Mouse (Mus musculus): ENCODE measurements around the gene Cpne8.
"Not testable (repeated sequence)": the region's sequence is repeated elsewhere in the genome, so short reads cannot be mapped to it uniquely, and the experiment has no call there.

Cpne8 gene

DNA sequence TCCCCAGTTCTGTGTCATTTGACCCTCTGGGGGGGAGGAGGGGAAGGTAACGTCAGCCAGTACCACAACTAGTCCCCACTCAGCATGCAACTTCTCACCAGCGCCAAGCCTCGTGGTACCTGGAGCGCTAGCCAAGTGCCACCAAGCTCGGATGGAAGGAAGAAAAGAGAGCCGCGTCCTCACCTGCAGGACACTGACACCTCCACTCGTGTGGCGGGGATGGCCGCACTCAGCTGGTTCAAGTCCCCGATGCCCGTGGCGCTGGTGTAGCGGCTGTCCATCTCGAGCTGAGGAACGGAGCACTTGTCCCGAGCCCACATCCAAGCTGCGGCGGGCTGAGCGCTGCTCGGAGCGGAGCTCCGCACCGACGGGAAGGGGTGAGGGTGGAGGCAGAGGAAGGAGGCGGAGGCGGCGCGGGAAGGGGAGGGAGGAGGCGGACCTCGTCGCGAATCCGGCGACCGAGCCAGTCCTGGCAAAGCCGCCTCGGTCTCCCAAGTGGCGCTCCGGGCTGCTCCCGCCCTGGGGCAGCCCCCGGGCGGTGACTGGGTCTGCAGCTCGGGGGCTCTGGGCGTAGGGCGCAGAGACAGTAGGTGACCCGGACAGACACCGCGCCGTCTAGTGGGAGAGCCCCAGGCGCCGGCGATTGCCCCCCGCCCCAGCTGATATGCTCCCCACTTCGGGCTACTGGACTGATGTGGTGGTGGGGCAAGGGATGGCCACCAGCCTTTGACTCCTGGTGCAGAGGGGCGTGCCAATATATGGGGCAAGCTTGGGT is at the start of gene Cpne8:
Gene Cpne8 (minus strand): TSS at position 448 of the 775 bp plus-strand sequence.
- DNase-seq = peak; percentile 44

- no peak for DNase-seq
Observed at GRCm38 (mm10) chr15:90717717-90718116, 38.5 kb upstream of the Cpne8 start.

DNA sequence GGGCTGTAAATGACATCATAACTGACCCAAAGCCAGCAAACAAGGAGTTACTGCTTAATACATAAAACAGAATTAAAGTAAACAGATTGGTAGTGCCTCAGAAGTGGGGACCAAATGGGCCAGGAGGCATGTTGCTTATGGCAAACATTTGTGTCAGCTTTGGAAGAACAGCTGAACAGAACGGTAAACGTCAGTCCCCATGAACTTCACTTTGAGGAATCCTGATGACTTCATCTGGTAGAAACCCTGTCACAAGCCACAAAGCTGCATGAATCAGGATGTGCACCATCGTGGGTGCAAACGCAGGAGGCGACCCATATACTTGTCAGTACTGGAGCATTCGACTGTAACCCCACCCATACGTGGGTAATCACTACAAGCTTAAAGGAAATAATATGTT is 30.1 kb upstream of the Cpne8 start:
- DNase-seq = peak; percentile 6

DNA sequence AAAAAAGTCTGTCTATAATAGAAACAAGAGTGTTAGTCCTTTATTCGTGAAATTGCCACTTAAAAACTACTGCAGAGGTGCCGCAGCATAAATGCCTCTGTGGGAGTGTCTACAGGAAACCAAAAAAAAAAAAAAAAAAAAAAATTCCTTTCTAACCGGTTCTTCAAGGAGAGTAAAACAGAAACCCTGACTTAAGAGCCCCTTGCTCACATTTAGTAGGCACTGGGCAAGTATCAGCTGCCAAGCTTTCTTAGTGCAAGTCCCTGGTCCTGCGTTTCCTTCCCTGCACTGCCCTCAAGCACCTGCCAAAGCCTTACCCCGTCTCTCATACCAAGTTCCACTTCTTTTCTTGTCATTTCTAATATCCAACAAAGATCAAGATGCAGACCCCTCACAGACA is 25.1 kb upstream of the Cpne8 start:
- peak; percentile 6 for DNase-seq

- no peak for DNase-seq
Observed at GRCm38 (mm10) chr15:90703502-90704232, 24.4 kb upstream of the Cpne8 start.

DNA sequence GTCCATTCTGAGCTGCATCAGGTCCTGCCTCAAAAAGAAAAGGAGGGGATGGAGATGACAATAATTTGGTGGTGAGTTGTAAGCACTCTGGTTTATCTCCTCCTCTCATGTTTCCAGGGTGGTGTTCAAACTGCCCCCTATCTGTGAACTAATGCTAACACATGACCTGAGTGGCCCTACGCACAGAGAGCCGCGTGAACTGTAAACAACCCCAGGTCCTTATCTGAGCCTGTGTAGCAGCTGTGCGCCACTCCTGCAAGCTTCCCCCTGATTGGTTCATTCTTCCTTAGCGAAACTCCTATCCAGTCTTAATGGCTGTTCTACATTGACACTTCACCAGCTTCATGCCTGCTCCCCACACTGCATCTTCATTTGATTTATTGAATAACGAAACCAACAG is 7.5 kb upstream of the Cpne8 start:
- DNase-seq = no peak

GRCm38 (mm10) chr15:90679760-90680579 is 738 bp upstream of the Cpne8 start:
- DNase-seq = peak; percentile 47

DNA sequence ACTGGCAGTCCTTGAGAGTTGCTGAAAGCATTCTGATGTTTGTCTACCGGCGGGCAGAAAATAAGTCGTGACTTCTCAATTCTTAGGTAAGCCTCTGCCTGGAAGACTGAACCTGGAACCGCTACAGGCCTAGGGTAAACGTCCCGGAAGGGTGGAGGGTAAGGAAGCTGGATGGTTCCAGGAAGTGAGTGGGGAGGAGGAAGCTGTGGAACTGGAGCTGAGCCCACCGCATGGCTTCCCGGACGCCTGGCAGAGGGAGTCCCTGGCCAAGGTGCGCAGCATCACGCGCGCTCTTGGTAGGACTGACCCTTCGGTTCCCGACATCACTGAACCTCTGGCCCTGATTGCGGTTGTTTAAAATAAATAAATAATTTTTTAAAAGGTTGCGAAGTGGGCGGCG is 744 bp downstream of the Cpne8 start:
- no peak for DNase-seq

DNA sequence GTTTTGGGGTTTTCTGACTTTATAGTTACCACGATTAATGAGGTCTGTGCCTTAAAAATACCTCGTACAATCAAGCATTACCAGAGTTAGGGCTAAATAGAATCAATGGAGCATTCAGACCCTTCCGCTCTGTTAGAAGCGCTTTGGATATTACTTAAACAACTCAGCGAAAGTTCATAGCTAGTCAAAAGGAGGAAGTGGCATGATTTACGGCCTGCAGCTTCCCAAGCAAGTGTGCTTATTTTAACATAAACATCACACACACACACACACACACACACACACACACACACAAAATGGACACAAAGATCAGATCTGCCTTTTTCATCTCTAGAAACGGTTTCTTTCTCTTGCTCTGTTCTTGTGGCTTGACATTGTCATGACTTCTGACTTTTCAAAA is 9.7 kb downstream of the Cpne8 start:
- DNase-seq = no peak

DNA sequence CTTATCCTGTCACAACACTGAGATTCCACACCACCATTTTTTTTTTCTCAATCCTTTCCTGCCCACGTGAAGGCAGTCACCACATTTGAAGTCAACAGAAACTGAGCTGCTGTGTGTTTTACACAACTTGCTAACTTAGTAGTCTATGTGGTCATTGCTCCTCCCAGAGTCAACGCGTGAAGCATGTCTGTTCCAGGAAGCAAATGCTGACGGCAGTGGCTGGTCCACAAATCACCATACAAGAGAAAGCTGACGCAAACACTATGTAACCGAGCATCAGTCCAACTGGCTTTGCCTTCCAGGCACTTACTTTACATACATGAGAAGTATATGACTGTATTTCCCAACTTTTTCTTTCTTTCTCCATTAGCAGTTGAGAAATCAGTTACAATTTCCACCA is 12.3 kb downstream of the Cpne8 start:
- no peak for DNase-seq

- no peak for DNase-seq
Observed at GRCm38 (mm10) chr15:90664615-90665014, 14.6 kb downstream of the Cpne8 start.

DNA sequence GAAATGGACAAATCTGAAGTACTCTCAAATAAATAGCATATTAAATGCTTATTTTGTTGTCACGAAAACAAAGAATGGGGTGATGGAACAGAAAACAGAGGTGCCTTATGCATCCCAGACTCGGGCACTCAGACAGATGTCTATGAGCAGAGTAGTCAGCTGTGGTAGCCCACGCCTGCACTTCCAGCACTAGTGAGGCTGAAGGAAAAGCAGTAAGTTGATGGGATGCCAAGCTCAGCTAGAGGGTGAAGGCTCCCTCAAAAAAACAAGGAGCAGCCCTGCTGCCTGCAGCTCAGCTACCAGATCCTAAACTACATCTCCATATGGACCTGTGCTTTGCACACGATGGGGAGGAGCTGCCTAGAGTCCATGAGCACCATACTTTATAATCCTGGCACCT is 15.6 kb downstream of the Cpne8 start:
- no peak for DNase-seq

- DNase-seq = no peak
Observed at GRCm38 (mm10) chr15:90660723-90661122, 18.5 kb downstream of the Cpne8 start.

DNA sequence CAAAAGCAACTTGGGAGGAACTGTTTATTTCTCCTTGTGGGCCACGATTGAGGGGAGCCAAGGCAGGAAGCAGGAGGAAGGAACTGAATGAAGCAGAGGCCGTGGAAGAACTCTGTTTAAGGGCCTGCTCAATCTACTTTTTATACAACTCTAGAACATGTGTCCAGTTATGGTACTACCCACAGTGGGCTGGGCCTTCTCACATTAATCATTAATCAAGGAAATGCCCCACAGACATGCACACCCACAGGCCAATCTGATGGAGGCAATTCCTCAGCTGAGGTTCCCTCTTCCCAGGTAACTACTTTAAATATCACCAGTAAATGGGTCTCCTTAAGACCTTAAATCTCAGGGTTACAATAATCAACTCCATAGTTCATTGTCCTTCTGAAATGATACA is 21.2 kb downstream of the Cpne8 start:
- DNase-seq = no peak

- DNase-seq = no peak
Observed at GRCm38 (mm10) chr15:90656521-90656920, 22.7 kb downstream of the Cpne8 start.

- no peak for DNase-seq
Observed at GRCm38 (mm10) chr15:90647011-90647577, 32.1 kb downstream of the Cpne8 start.

GRCm38 (mm10) chr15:90646326-90646725 is 32.9 kb downstream of the Cpne8 start:
- DNase-seq = no peak

- DNase-seq = no peak
Observed at GRCm38 (mm10) chr15:90645828-90646227, 33.4 kb downstream of the Cpne8 start.

GRCm38 (mm10) chr15:90624201-90624600 is 55.0 kb downstream of the Cpne8 start:
- DNase-seq = no peak

- no peak for DNase-seq
Observed at GRCm38 (mm10) chr15:90622005-90622404, 57.2 kb downstream of the Cpne8 start.

GRCm38 (mm10) chr15:90619736-90620135 is 59.5 kb downstream of the Cpne8 start:
- no peak for DNase-seq

DNA sequence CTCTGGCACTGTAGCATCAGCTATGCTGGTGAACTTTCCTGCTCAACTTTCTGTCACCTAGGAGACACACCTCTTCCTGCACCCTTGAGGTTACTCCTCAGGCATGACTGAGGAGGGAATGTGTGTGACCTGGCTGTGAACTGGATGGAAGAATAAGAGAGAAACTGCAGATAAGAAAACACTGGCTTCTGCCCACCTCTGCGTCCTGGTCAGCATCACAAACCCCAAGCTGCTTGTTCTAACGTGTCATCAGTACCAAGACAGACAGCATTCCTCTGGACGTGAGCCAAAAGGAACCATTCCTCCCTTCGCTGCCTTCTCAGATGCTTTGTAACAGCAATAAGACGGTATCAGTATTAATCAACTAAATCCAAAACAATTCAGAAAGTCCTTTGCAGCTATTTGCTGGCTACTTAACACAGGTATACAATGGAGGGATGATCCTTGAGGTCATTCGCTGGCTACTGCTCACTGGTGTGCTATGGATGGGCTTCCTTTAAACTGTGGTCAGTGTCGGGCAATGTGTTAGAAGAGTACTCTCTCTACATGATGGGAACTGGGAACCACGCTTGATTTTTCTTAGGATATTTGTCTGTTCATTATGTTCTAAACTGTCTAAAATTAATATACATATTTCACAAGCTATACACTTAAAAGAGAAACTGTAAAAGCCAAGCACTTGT is 63.0 kb downstream of the Cpne8 start:
- no peak for DNase-seq

DNA sequence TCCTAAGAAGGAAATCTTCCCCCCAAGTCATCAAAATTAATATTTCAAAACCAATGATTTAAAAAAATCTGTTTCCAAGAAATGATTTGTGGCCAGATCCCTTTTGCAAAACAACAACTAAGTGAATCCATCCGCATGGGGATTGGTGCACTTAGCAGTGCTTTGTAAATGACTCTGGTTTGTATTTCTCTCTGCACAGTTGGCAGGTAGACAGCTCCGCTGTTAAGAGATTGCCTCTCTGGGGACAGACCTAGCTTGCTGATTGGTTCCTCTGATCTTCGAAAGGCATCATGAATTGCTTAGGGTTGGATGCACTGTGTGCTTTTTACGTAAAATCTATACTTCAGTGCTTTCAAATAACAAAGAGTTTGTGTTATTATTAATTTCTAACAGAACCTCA is 68.5 kb downstream of the Cpne8 start:
- not testable (repeated sequence) for DNase-seq
